Mouse (Mus musculus): Measurements from ENCODE around the gene Armh2. TPM values are rescaled to one million over a fixed set of nuclear protein-coding genes. Genes with fewer than 3 reads are reported as not detected.
"Not testable (repeated sequence)": the region's sequence is repeated elsewhere in the genome, so short reads cannot be mapped to it uniquely, and the experiment has no call there.

The Armh2 gene
- polyA plus RNA-seq, 1 experiment from 2014 or later, result not detected

GRCm38 (mm10) chr13:24759451-24759850 lies 18.4 kb downstream of the Armh2 start:
- no peak for ATAC-seq (ENCODE audit: low FRiP score, low read depth)
- Histone ChIP-seq H3K9me3 (no peaks in the 10 kb centered on the region), H3K27ac (replicated peaks) (no peak overlapping the region), H3K4me3 (no peak overlapping the region), H3K4me1 (peaks cover 9% of the 10 kb centered on the region), H3K9ac (replicated peaks) (no peak overlapping the region), H3K36me3 (peaks cover 25% of the 10 kb centered on the region), H3K4me2 (replicated peaks) (no peak overlapping the region), H3K27me3 (no peaks in the 10 kb centered on the region)
- 92% methylated on average over 10 of the region's 10 CpGs for WGBS

- 65% methylated on average over 5 of the region's 5 CpGs for WGBS
- no peak overlapping the region for H3K27ac ChIP-seq (replicated peaks)
- H3K4me2 ChIP-seq (replicated peaks), result peak overlapping the region; percentile 65
- no peaks in the 10 kb centered on the region for H3K27me3 ChIP-seq
- H3K4me1 ChIP-seq, result peaks cover 9% of the 10 kb centered on the region
- H3K36me3 ChIP-seq, result peaks cover 17% of the 10 kb centered on the region; the same call in 1 of the 2 replicates
- peak overlapping the region; percentile 82 for H3K9ac ChIP-seq (replicated peaks)
- ATAC-seq (ENCODE audit: low FRiP score, low read depth), result no peak
- no peaks in the 10 kb centered on the region for H3K9me3 ChIP-seq
- H3K4me3 ChIP-seq, result peak overlapping the region; percentile 95
Measured at GRCm38 (mm10) chr13:24760351-24760870, 19.4 kb downstream of the Armh2 start.

- no peaks in the 10 kb centered on the region for H3K9me3 ChIP-seq
- H3K4me1 ChIP-seq, result peaks cover 9% of the 10 kb centered on the region
- peak overlapping the region; percentile 82 for H3K9ac ChIP-seq (replicated peaks)
- 8% methylated on average over 10 of the region's 10 CpGs for WGBS
- H3K4me2 ChIP-seq (replicated peaks), result peak overlapping the region; percentile 65
- ATAC-seq (ENCODE audit: low FRiP score, low read depth), result no peak
- H3K27me3 ChIP-seq, result no peaks in the 10 kb centered on the region
- 0 out of 2 replicates have a peak, but pooled peaks cover 11% of the 10 kb centered on the region for H3K36me3 ChIP-seq
- peak overlapping the region; percentile 85 for H3K27ac ChIP-seq (replicated peaks)
- peak overlapping the region; percentile 95 for H3K4me3 ChIP-seq
Measured at GRCm38 (mm10) chr13:24761083-24761402, 20.0 kb downstream of the Armh2 start.

- Histone ChIP-seq H3K4me3 (peak within 1 kb of the TSS; percentile 95), H3K9me3 (no peaks in the 10 kb centered on the region), H3K4me2 (replicated peaks) (peak within 1 kb of the TSS; percentile 65), H3K27me3 (no peaks in the 10 kb centered on the region), H3K9ac (replicated peaks) (peak within 1 kb of the TSS; percentile 82), H3K36me3 (0 out of 2 replicates have a peak, but pooled peaks cover 8% of the 10 kb centered on the region), H3K27ac (replicated peaks) (peak within 1 kb of the TSS; percentile 85), H3K4me1 (peaks cover 9% of the 10 kb centered on the region)
- under 1% methylated on average over 77 of the region's 79 CpGs for WGBS
- ATAC-seq (ENCODE audit: low FRiP score, low read depth), result peak; percentile 98
Measured at GRCm38 (mm10) chr13:24761403-24762227, 20.6 kb downstream of the Armh2 start, which contains the start of gene Gmnn. Gmnn (minus strand) TSS chr13:24761923.

- WGBS, result 40% methylated on average over 4 of the region's 4 CpGs
- no peaks in the 10 kb centered on the region for H3K27me3 ChIP-seq
- H3K27ac ChIP-seq (replicated peaks), result no peak overlapping the region
- H3K36me3 ChIP-seq, result 0 out of 2 replicates have a peak, but pooled peaks cover 8% of the 10 kb centered on the region
- peaks cover 9% of the 10 kb centered on the region for H3K4me1 ChIP-seq
- ATAC-seq (ENCODE audit: low FRiP score, low read depth), result no peak
- H3K9me3 ChIP-seq, result no peaks in the 10 kb centered on the region
- peak overlapping the region; percentile 82; the same call in 1 of the 2 replicates for H3K9ac ChIP-seq (replicated peaks)
- peak overlapping the region; percentile 95 for H3K4me3 ChIP-seq
- peak overlapping the region; percentile 65 for H3K4me2 ChIP-seq (replicated peaks)
Measured at GRCm38 (mm10) chr13:24762254-24762653, 21.2 kb downstream of the Armh2 start.

GRCm38 (mm10) chr13:24767809-24768208 lies 26.8 kb downstream of the Armh2 start:
- not testable (repeated sequence) for H3K4me2 ChIP-seq (replicated peaks); H3K36me3 ChIP-seq; H3K9ac ChIP-seq (replicated peaks); H3K27me3 ChIP-seq; H3K4me3 ChIP-seq; H3K27ac ChIP-seq (replicated peaks); H3K4me1 ChIP-seq; H3K9me3 ChIP-seq; ATAC-seq (ENCODE audit: low FRiP score, low read depth)
- 73% methylated on average over 4 of the region's 4 CpGs for WGBS

GRCm38 (mm10) chr13:24771482-24771881 lies 30.4 kb downstream of the Armh2 start:
- not testable (repeated sequence) for H3K4me1 ChIP-seq; H3K36me3 ChIP-seq; H3K9ac ChIP-seq (replicated peaks); H3K27ac ChIP-seq (replicated peaks); ATAC-seq (ENCODE audit: low FRiP score, low read depth); H3K4me3 ChIP-seq; H3K9me3 ChIP-seq; H3K4me2 ChIP-seq (replicated peaks); H3K27me3 ChIP-seq
- 95% methylated on average over 10 of the region's 10 CpGs for WGBS

- no peaks in the 10 kb centered on the region for H3K9me3 ChIP-seq
- no peaks in the 10 kb centered on the region for H3K4me1 ChIP-seq
- H3K27ac ChIP-seq (replicated peaks), result no peak overlapping the region
- no peak overlapping the region for H3K9ac ChIP-seq (replicated peaks)
- H3K4me3 ChIP-seq, result no peak overlapping the region
- no peak for ATAC-seq (ENCODE audit: low FRiP score, low read depth)
- H3K4me2 ChIP-seq (replicated peaks), result no peak overlapping the region
- H3K27me3 ChIP-seq, result no peaks in the 10 kb centered on the region
- 56% methylated on average over 7 of the region's 7 CpGs for WGBS
- H3K36me3 ChIP-seq, result no peaks in the 10 kb centered on the region
Measured at GRCm38 (mm10) chr13:24776146-24776844, 35.3 kb downstream of the Armh2 start.

GRCm38 (mm10) chr13:24778026-24778425 lies 37.0 kb downstream of the Armh2 start:
- Histone ChIP-seq H3K27ac (replicated peaks) (no peak overlapping the region), H3K4me1 (no peaks in the 10 kb centered on the region), H3K4me3 (no peak overlapping the region), H3K9me3 (no peaks in the 10 kb centered on the region), H3K36me3 (no peaks in the 10 kb centered on the region), H3K4me2 (replicated peaks) (no peak overlapping the region), H3K27me3 (no peaks in the 10 kb centered on the region), H3K9ac (replicated peaks) (no peak overlapping the region)
- ATAC-seq (ENCODE audit: low FRiP score, low read depth), result no peak
- 80% methylated on average over 2 of the region's 2 CpGs for WGBS

DNA sequence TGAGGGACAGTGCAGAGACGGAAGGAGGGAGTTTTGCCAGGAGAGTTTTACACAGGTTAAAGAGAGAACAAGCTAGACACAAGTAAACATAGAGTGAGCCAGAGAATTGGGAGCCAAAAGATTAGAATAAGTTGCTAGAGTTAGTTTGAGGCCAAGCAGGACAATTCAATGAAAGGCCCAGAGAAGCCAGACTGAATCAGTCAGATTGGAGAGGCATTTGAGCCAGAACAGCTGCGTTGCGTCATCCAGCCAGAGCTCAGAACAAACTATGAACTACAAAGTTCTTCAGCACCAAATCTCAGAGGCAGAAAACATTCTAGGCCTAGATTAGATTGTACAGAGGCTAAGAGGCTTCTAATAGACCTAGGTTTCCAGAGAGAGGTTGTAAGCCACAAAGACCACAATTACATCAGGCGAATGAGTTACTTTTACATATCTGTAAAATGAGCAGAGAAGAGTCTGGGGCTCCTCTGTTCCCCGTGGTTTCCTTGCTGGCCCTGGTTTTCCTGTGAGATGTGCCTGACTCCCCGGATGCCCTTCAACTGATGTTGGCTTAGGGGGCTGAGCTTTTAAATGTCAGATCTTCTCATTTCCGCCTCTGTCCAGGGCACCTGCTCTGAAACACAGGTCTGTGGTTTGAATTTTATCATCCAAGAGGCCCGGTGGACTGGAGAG lies 37.8 kb downstream of the Armh2 start:
- no peak for ATAC-seq (ENCODE audit: low FRiP score, low read depth)
- no peak overlapping the region for H3K9ac ChIP-seq (replicated peaks)
- no peaks in the 10 kb centered on the region for H3K9me3 ChIP-seq
- no peak overlapping the region for H3K27ac ChIP-seq (replicated peaks)
- H3K4me3 ChIP-seq, result no peak overlapping the region
- no peaks in the 10 kb centered on the region for H3K4me1 ChIP-seq
- H3K4me2 ChIP-seq (replicated peaks), result no peak overlapping the region
- H3K27me3 ChIP-seq, result no peaks in the 10 kb centered on the region
- H3K36me3 ChIP-seq, result no peaks in the 10 kb centered on the region
- 82% methylated on average over 8 of the region's 8 CpGs for WGBS

DNA sequence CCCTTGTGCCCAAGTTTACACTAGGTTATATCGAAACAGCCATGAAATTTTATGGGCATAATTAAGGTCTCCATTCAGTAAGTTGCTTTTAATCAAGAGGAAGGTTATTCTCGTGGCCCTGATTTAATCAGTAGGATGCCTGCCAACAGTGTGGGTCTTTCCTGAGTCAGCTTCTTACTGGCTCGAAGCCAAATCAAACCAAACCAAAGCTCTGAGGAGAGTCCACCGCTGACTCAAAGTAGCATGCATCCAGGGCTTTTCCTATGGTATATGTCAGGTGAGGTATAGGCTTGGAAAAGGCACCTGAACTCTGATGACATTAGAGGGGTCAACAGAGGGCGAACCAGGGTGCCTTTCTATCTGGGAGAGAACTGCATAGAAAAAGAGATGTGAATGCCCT lies 40.9 kb downstream of the Armh2 start:
- Histone ChIP-seq H3K36me3 (no peaks in the 10 kb centered on the region), H3K27ac (replicated peaks) (no peak overlapping the region), H3K4me3 (no peak overlapping the region), H3K4me2 (replicated peaks) (no peak overlapping the region), H3K9me3 (no peaks in the 10 kb centered on the region), H3K27me3 (no peaks in the 10 kb centered on the region), H3K9ac (replicated peaks) (no peak overlapping the region), H3K4me1 (no peaks in the 10 kb centered on the region)
- WGBS, result 82% methylated on average over 5 of the region's 5 CpGs
- no peak for ATAC-seq (ENCODE audit: low FRiP score, low read depth)

All from midbrain, embryonic 12.5 days (tissue).